Mouse (Mus musculus): ENCODE data around the gene Spock1.

- TF ChIP-seq GATA1 (IDR thresholded peaks at IDR 0.05; ENCODE audit: borderline replicate concordance, low read length): no peak
- no peak for TF ChIP-seq FLI1 (IDR thresholded peaks at IDR 0.05; ENCODE audit: low read length)
Observed at GRCm38 (mm10) chr13:57448906-57449305, 459.2 kb downstream of the Spock1 start.

Data from megakaryocyte, embryonic 14.5 days (primary cell).